Mouse (Mus musculus): Measurements from ENCODE around the gene Mapk8ip2. TPM values are rescaled to one million over a fixed set of nuclear protein-coding genes. Genes with fewer than 3 reads are reported as not detected.
A peak's percentile ranks its signal among the peaks of the same experiment; 100 is the strongest.

Mapk8ip2 gene
- total RNA-seq, 2 experiments from 2014 or later: 0.10 to 0.11 TPM

- no peak for DNase-seq (ENCODE audit: low spot score)
- intact Hi-C loops (cut with DNase I): no loop called here
Measured at GRCm38 (mm10) chr15:89442486-89443070, 11.1 kb upstream of the Mapk8ip2 start.

- DNase-seq (ENCODE audit: low spot score): no peak
- intact Hi-C loops (cut with DNase I): no loop called here
Measured at GRCm38 (mm10) chr15:89452906-89453864, 528 bp upstream of the Mapk8ip2 start.

GRCm38 (mm10) chr15:89454857-89455256 lies 1.1 kb downstream of the Mapk8ip2 start:
- intact Hi-C loops (cut with DNase I): no loop called here
- no peak for DNase-seq (ENCODE audit: low spot score)

- intact Hi-C loops (cut with DNase I): no loop called here
- no peak for DNase-seq (ENCODE audit: low spot score)
Measured at GRCm38 (mm10) chr15:89455642-89456041, 1.9 kb downstream of the Mapk8ip2 start.

GRCm38 (mm10) chr15:89458942-89459341 lies 5.2 kb downstream of the Mapk8ip2 start:
- DNase-seq (ENCODE audit: low spot score): no peak
- intact Hi-C loops (cut with DNase I): no loop called here

- intact Hi-C loops (cut with DNase I): no loop called here
Measured at GRCm38 (mm10) chr15:89459821-89460220, 6.1 kb downstream of the Mapk8ip2 start.

GRCm38 (mm10) chr15:89460298-89460697 lies 6.6 kb downstream of the Mapk8ip2 start:
- no peak for DNase-seq (ENCODE audit: low spot score)
- intact Hi-C loops (cut with DNase I): no loop called here

More at GRCm38 (mm10) chr15:89459821-89460220, 6.1 kb downstream of the Mapk8ip2 start:
- DNase-seq (ENCODE audit: low spot score): no peak

GRCm38 (mm10) chr15:89461321-89461720 lies 7.6 kb downstream of the Mapk8ip2 start:
- intact Hi-C loops (cut with DNase I): no loop called here
- DNase-seq (ENCODE audit: low spot score): no peak

- intact Hi-C loops (cut with DNase I): no loop called here
- no peak for DNase-seq (ENCODE audit: low spot score)
Measured at GRCm38 (mm10) chr15:89462176-89462575, 8.5 kb downstream of the Mapk8ip2 start.

- intact Hi-C loops (cut with DNase I): no loop called here
- DNase-seq (ENCODE audit: low spot score): no peak
Measured at GRCm38 (mm10) chr15:89463334-89464235, 9.9 kb downstream of the Mapk8ip2 start.

GRCm38 (mm10) chr15:89465052-89465451 lies 11.3 kb downstream of the Mapk8ip2 start:
- intact Hi-C loops (cut with DNase I): loop anchor here (5.0 kb wide), 2 partner anchors 37 to 93 kb away; partner anchors contain the start of gene Sco2
- DNase-seq (ENCODE audit: low spot score): no peak

GRCm38 (mm10) chr15:89468577-89468976 lies 14.9 kb downstream of the Mapk8ip2 start:
- no peak for DNase-seq (ENCODE audit: low spot score)
- intact Hi-C loops (cut with DNase I): loop anchor here (2.0 to 5.0 kb wide), 3 partner anchors 34 to 96 kb away; partner anchors contain the start of gene Sco2

- intact Hi-C loops (cut with DNase I): no loop called here
- DNase-seq (ENCODE audit: low spot score): no peak
Measured at GRCm38 (mm10) chr15:89471476-89471875, 17.8 kb downstream of the Mapk8ip2 start.

- DNase-seq (ENCODE audit: low spot score): no peak
- intact Hi-C loops (cut with DNase I): no loop called here
Measured at GRCm38 (mm10) chr15:89473370-89473769, 19.7 kb downstream of the Mapk8ip2 start.

- intact Hi-C loops (cut with DNase I): loop anchor here (2.0 kb wide), 1 partner anchor 43 kb away; no protein-coding TSS in a partner anchor
- DNase-seq (ENCODE audit: low spot score): no peak
Measured at GRCm38 (mm10) chr15:89473921-89474320, 20.2 kb downstream of the Mapk8ip2 start.

- intact Hi-C loops (cut with DNase I): loop anchor here (2.0 kb wide), 1 partner anchor 44 kb away; no protein-coding TSS in a partner anchor
Measured at GRCm38 (mm10) chr15:89474596-89475292, 21.0 kb downstream of the Mapk8ip2 start.

GRCm38 (mm10) chr15:89475293-89475600 lies 21.5 kb downstream of the Mapk8ip2 start:
- no peak for DNase-seq (ENCODE audit: low spot score)
- intact Hi-C loops (cut with DNase I): loop anchor here (2.0 kb wide), 1 partner anchor 44 kb away; no protein-coding TSS in a partner anchor

More at GRCm38 (mm10) chr15:89474596-89475292, 21.0 kb downstream of the Mapk8ip2 start:
- no peak for DNase-seq (ENCODE audit: low spot score)

- DNase-seq (ENCODE audit: low spot score): peak; percentile 94
- intact Hi-C loops (cut with DNase I): loop anchor here (1.0 to 2.0 kb wide), 2 partner anchors 22 to 45 kb away; no protein-coding TSS in a partner anchor
Measured at GRCm38 (mm10) chr15:89475611-89476474, 22.1 kb downstream of the Mapk8ip2 start.

Data from heart, postnatal 25 days (tissue).